Mouse (Mus musculus): ENCODE results near the gene Gm9833. TPM values are rescaled to one million over a fixed set of nuclear protein-coding genes. Genes with fewer than 3 reads are reported as not detected.
"Not testable (repeated sequence)": the region's sequence is repeated elsewhere in the genome, so short reads cannot be mapped to it uniquely, and the experiment has no call there.

Gene Gm9833
- total RNA-seq (2014; fragmentation: Nextera tagmentation) (1.7 and 6.6 TPM in 2 replicates), total RNA-seq (2017) (6.9 and 17.8 TPM in 2 replicates)

DNA sequence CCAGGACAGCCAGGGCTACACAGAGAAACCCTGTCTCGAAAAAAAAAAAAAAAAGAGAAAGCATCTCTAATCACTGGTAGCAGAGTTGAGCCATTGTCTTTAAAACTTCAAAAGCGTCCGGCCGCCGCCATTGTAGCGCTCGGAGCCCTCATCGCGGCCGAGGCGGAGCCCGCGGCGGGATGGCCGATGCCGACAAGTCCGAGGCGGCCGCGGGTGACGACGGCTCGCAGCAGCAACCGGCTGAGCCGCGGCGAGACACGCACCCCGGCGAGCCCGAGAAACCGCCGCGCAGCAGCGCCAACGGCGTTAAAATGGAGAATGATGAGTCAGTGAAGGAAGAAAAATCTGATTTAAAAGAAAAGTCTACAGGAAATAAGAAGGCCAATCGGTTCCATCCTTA lies at the start of gene Gm9833:
Gm9833 (plus strand) TSS at position 117 of the 400 bp plus-strand sequence.
- ATAC-seq (replicated peaks; ENCODE audit: low FRiP score, low TSS enrichment, poor library complexity, severe bottlenecking) = not testable (repeated sequence)

DNA sequence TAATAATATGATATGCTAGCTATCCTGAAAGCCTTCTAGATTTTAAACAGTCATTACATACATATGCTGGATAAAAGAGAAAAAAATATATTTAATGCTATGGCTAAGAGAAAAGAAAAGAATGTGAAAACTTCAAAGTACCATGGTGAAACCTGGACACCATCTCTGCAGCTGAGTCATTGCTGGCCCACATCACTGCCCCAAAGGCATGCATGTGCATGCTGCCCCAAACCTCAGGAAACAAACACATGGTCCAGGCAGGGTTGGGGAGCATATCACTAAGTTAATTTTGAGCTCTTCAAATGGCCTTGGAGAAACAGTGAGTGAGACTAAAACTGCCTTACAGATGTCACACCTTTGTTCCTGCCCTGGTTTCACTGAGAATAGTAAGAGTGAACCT lies 17.8 kb upstream of the Gm9833 start:
- no peak for ATAC-seq (replicated peaks; ENCODE audit: low FRiP score, low TSS enrichment, poor library complexity, severe bottlenecking)

DNA sequence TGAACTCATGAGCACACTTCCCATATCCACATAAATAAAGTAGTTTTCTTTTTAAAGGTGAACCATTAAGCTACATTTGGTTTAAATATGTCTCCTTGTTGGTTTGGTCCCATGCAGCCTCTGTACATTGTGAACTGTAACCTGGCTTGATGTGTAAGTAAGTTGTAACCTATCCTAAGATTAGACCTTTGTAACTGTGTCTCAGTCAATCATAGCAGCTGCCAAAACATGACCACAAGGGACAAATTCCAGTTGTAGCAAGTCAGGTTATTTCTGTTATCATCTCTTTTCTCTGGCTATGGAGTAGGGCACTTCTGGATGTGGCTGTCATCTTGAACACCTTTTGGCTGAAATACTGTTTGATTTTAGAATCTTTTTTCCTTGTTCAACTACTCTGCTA lies 12.1 kb upstream of the Gm9833 start:
- no peak for ATAC-seq (replicated peaks; ENCODE audit: low FRiP score, low TSS enrichment, poor library complexity, severe bottlenecking)

DNA sequence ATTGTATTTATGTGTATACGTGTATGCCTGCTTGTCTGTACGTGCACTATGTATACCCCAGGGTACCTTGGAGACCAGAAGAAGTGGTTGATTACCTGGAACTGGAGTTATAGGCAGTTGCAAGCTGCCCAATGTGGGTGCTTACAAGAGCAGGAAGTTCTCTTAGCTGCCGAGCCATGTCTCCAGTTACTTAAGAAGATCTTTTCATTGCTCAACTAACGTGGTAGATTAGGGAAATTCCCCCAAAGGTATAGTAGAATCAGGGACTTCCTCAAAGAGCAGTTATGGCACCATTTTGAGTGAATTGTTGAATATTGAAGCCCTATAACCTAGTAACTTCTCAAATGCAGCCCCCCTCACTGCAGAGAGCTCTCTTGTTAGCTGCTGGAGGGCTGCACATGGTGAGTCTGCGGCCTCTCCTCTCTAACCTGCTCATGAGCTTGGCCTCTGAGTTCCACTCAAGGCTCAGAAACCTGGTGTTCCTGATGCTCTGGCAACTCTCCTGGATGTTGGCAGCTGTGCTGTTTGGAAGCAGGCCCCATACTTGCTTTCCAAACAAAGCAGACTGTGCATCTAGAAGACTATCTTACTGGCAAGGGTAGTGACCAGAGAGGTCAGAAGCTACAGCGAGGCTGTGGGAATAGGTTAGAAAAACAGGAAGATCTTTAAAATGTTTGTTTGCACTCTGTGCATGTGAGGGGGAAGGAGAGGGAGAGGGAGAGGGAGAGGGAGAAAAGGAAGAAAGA lies 10.6 kb upstream of the Gm9833 start:
- ATAC-seq (replicated peaks; ENCODE audit: low FRiP score, low TSS enrichment, poor library complexity, severe bottlenecking) = no peak

DNA sequence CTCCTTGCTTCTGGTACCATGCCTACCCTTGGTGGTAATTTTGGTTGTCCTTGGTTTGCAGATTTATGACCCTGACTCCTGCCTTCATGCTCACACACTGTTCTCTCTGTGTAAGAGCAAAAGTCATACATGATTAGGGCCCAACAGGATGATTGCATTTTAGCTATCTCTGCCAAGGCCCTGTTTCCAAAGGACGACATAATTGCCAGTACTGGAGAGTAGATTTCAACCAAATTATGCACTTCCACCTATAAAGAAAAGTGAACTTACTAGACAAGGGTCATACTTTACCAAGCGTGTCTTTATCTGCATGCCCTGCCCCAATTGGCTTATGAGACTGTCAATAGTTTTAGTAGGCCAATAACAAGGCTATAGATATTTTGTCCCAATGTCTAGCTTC lies 9.8 kb upstream of the Gm9833 start:
- no peak for ATAC-seq (replicated peaks; ENCODE audit: low FRiP score, low TSS enrichment, poor library complexity, severe bottlenecking)

DNA sequence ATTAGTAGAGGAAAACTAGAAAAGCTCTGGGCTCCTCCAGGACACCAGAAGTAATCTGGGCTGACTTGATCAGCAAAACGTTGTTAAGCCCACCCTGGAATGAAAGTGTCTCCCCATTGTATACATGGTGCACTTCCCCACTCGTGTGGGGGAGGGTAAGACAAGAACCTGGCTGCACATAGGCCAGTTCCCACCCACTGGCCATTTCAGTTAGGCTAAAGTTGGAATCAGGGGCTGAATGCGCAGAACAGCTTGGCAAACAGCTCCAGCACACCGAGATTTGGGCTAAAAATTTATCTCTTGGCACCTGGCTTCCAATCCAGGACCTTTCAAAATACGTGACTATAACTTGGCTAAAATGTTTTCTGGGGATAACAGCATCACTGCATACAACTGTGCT lies 6.6 kb upstream of the Gm9833 start:
- no peak for ATAC-seq (replicated peaks; ENCODE audit: low FRiP score, low TSS enrichment, poor library complexity, severe bottlenecking)

DNA sequence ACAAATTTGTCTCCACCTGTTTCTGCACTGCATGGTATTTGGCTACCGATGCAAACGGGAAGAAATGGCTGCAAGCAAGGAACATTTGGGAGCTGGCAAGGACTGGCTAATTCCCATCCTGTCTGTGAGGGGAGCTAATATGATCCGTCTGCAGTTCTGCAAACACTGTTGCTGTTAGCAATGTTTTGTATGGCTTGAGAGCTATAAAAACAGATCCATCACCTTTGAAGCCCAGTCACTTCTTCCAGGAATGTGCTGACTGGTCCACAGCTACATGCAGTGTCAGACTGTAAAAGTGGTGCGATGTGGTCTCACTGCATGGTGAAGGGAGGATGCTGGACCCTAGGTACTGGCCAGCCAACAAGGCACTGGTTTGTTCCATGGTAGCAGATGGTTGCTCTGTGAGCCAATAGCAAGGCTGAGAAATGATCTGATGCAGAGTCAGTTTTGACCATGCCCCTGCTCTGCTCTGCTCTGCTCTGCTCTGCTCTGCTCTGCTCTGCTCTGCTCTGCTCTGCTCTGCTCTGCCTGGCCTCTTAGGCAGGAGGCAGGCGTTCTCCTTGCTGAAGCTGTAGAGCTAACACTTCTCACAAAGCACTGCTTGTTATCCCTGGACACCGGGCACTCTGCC lies 5.9 kb upstream of the Gm9833 start:
- ATAC-seq (replicated peaks; ENCODE audit: low FRiP score, low TSS enrichment, poor library complexity, severe bottlenecking) = no peak

DNA sequence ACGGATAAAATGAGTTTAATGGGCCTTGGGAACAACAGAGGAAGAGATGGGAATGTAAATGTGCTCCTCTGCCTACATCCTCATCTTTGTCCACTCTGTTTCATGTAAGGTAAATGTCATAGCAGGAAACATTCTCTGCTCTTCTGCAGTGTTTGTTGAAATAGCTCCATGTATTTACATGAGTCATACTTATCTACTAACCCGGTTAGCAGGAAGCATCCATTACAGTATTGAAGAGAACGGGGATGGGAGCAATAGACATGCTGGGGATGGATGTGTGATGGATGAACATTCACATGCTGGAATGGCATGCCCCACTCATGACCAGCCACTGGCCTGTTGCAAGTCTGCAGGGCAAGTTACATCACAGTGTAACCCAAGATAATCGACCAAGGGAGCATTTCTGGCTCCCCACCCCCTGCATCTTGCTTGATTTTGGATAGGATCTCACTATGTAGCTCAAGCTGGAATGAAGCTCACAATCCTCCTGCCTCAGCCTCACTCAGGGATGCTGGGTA lies 5.3 kb upstream of the Gm9833 start:
- ATAC-seq (replicated peaks; ENCODE audit: low FRiP score, low TSS enrichment, poor library complexity, severe bottlenecking) = no peak

DNA sequence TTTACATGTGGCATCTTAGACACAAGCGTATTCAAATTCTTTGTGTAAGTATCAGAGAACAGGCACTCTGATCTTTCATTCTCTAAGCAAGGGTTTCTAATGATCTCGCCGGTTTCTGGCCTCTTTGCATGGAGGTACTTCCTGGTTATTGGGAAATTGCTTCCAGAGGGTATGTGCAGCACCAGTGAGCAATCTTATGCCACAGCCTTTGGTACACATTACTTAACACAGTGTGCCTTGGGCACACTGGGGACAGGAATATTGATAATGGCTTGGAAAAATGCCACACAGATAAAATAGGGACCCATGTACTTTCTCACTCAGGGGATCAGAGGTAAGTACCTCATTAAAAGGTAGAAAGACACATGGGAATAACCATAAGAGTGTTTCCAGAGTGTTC lies 3.8 kb upstream of the Gm9833 start:
- ATAC-seq (replicated peaks; ENCODE audit: low FRiP score, low TSS enrichment, poor library complexity, severe bottlenecking) = no peak

DNA sequence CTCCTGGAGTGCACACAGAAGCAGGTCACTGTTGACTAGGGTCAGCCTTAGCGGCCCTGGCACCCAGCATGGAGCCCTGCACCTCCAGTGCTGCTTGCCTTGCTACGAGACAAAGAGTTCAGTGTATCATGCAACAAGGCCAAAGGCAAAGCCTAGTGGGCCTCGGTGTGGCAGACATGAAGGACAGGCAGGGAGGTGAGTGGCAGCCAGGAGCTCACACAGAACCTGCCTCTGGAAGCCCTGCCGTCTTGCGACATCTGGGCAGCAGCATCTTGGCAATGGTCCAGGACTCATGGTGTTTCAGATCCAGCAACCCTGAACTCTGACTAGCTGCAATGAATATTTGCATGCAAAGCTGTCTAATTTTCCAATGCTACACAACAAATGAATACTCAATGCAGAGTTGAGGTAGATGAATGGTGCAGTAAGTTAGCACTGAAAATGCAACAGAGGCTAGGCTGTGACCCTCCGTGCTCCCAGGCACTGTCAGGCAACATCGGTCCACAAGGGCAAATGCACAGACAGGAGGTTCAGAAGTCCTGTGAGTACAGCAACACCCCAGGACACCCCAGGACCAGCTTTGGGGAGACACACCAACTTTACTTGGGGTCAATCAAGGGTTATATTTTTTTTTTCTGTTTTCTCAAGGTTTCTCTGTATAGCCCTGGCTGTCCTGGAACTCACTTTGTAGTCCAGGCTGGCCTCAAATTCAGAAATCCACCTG lies 2.4 kb upstream of the Gm9833 start:
- ATAC-seq (replicated peaks; ENCODE audit: low FRiP score, low TSS enrichment, poor library complexity, severe bottlenecking) = no peak

DNA sequence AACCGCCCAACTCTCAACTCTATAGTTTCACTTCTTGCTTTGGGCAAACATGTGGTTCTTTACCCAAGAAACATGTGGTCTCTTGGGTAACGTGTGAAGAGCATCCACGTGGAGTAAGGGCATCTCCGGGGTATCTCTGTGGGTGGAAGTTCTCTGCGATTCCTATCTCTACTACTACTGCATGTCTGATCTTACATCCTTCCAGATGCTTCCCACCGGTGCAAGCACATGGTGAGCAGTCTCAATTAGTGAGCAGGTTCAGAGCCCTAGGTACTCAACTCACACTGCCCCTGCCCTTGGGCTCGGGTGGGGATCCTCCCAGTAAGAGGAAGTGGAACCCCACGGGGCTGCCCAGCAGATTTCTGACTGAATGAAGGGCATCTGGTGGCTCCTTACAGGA lies 399 bp upstream of the Gm9833 start:
- no peak for ATAC-seq (replicated peaks; ENCODE audit: low FRiP score, low TSS enrichment, poor library complexity, severe bottlenecking)

DNA sequence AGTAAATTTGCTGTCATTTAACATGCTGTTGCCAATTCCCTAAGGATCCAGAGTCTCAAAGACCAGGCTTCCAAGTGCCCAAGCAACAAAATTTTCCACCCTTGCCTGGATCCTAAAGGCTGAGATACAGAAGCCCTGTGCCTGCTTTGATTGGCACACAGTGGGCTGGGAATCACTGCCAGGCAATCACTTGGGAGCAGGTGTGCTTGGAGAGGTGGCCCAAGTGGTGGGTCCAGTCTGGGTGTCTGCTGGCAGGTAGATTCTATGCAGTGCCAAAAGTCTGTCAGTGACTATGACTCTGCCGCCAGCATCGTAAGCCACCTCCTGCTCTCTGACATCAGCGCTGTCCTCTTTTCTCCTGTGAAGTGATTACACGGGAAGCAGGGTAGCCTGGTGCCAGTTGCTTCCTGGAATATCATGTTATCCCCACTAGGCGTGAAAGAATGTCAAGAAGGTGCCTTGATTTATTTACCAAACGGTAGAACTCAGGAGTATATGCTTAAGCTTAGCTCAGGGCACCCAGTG lies 3.8 kb downstream of the Gm9833 start:
- no peak for ATAC-seq (replicated peaks; ENCODE audit: low FRiP score, low TSS enrichment, poor library complexity, severe bottlenecking)

DNA sequence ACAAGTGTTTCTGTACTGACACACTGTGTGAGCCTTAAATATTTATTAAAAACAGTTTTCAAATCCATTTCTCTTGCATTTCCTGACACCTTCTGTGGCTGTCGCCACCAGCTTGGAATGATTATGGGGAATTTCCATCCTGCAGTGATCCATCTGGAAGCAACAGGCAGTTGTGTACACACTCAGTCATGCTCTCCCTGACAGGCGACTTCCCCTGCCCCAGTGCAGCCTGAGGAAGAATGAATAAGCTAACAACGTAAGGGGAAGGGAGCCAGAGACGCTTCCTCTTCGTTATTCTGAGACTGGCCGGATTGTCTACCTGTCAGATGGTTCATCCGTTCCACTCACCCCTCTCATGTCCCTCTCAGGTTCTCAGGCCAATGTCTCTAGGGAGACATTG lies 4.6 kb downstream of the Gm9833 start:
- no peak for ATAC-seq (replicated peaks; ENCODE audit: low FRiP score, low TSS enrichment, poor library complexity, severe bottlenecking)

DNA sequence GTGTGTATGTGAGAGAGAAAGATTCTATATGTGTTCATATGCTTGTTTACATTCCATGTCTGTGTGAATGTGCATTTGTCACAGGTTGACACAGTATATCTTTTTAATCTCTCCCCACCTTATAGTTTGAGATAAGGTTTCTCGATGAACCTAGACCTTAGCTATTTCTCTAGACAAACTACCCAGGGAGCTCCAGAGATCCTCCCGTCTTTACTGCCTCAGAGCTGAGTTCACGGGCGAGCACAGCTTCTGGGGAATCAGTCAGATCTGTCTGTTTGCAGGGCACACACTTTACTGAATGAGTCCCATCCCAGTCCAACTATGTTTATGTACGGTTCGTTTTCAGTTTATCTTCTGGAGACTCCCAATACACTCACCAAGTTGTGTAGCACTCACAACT lies 5.0 kb downstream of the Gm9833 start:
- ATAC-seq (replicated peaks; ENCODE audit: low FRiP score, low TSS enrichment, poor library complexity, severe bottlenecking) = no peak

DNA sequence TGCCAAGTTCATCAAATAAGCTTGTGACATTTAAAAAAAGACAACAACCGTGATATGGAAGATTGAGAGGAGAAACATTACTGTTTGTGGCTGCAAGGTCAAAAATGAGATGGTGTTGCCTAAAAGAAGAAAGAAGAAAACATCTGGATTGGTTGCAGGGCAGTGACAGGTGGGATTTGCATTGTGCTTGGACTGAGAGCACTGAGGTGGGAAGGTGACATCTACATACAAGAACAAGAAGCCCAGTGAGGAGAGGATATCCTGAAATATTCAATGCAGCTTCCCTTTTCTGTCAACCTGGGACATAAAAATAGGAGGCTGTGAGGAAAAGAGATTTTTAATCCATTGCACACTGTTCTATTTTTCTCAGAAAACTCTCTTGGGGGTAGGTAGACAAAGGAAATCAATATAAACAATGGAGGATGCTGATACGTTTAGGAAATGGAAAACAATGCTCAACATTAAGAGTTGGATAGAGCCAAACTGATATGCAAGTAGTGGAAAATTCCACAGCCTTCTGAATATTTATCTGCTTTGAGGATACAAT lies 7.2 kb downstream of the Gm9833 start:
- no peak for ATAC-seq (replicated peaks; ENCODE audit: low FRiP score, low TSS enrichment, poor library complexity, severe bottlenecking)

DNA sequence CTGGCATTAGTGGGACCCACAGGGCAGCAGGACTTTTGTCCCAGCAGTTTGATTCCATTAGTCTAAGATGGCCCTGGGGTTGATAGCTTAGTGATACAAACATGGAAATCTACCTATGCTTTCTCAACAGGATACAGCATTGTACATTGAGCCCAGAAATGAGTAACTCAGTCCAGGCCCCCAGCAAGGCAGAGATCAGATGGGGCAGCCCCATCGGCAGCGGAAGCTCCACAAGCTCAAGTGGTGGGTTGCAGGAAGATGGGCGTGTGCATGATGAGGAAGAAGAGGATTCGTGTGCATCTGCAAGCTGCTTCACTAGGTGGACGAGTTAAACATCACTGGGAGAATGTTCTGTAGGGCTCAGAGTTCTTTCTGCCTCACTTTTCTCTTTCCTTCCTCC lies 11.8 kb downstream of the Gm9833 start:
- no peak for ATAC-seq (replicated peaks; ENCODE audit: low FRiP score, low TSS enrichment, poor library complexity, severe bottlenecking)

DNA sequence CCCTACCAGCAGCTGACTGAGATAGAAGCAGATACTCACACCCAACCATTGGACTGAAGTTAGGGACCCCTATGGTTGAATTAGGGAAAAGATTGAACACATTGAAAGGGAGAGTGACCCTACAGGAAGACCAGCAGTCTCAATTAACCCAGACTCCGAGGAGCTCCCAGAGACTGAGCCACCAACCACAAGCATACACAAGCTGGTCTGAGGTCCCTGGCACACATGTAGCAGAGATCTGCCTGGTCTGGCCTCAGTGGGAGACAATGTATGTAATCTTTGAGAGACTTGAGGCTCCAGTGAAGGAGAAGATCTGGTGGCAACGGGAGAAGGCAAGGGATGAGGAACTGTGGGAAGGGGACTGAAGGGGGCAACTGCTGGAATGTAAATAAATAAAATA lies 23.7 kb downstream of the Gm9833 start:
- ATAC-seq (replicated peaks; ENCODE audit: low FRiP score, low TSS enrichment, poor library complexity, severe bottlenecking) = no peak

DNA sequence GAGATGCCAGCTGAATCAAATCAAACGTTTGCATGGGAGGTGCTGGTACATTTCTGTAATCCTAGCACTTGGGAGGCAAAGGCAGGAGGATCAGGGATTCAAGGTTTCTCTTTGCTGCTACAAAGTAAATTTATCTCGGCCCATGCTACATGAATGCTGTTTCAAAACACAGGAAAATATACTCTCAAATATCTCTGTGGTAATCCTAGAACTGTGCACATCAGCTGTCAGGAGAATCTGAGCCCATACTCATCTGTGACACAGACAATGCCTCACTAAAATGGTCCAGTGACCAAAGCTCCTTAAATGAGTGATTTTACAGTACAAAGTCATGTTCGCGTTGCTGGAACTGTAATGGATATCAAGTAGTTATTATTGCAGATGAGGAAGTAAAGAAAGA lies 24.3 kb downstream of the Gm9833 start:
- ATAC-seq (replicated peaks; ENCODE audit: low FRiP score, low TSS enrichment, poor library complexity, severe bottlenecking) = no peak

DNA sequence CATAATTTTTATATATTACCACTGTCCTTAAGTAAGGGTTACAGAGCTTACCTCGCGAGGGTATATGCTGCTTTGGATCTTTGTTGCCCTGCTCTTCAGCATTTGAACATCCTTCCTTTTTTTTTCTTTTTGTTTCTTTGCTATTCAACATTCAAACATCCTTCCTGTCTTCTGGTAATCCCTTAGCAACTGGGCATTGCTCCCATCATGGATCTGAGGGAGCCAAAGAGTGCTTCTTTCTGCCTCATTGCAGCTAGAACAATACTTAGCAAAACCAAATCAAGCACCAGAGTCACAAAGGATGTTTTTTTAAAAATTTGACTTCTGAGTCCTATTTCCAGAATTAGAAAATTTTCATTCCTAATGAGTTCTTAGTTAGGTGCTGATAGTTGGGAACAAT lies 24.8 kb downstream of the Gm9833 start:
- no peak for ATAC-seq (replicated peaks; ENCODE audit: low FRiP score, low TSS enrichment, poor library complexity, severe bottlenecking)

DNA sequence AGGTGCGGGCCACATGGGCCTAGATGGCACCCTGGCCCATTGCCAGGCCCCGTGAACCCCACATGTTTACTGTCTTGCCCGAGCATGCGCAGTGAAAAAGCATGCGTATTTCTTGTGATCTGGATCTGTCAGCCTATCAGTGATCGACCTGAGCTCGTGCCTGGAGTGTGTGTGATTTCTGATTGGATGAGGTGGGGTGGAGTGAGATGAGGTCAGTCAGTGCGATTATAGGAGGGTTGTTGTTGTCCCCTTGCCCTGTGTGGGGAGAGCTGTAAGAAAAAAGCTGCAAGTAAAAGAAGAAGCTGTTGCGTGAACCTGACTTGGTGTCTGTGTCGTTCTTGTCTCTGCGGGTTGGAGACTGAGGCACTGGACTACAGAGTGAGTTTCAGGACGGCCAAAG lies 28.6 kb downstream of the Gm9833 start:
- ATAC-seq (replicated peaks; ENCODE audit: low FRiP score, low TSS enrichment, poor library complexity, severe bottlenecking) = no peak

All from megakaryocyte-erythroid progenitor cell, adult 5-6 weeks (primary cell).